Mouse (Mus musculus): Measurements from ENCODE around the gene H2-M10.2. TPM values are rescaled to one million over a fixed set of nuclear protein-coding genes. Genes with fewer than 3 reads are reported as not detected.

Gene H2-M10.2
- total RNA-seq (2023) = not detected

DNA sequence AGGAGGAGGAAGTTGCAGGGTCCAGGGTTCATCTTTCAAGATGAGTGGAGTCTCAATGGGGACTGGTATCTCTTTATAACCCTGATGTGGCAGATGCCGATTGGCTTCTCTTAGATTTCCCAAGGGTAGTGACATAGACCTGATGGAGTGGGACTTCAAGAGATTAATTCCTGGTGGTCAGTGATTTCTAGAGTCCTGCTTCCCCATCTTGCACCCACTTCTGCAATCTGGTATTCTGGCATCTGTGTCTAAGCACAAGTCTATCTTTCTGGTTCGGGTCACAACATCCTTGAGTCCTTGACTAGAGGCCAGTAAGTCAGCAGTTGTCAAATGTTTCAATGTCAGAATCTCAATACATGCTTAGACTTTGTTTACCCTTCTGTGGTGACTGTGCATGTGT, at the start of gene H2-M10.2:
H2-M10.2 (minus strand) TSS at position 101 of the 400 bp plus-strand sequence.

GRCm38 (mm10) chr17:36326055-36326454, 39.8 kb upstream of the H2-M10.2 start, which contains the start of gene H2-M10.1:
TSS of gene H2-M10.1 (minus strand) at chr17:36326155.

GRCm38 (mm10) chr17:36271586-36272256, 14.6 kb downstream of the H2-M10.2 start, which contains the start of gene Trim39:
TSS of gene Trim39 (minus strand) at chr17:36272247.

DNA sequence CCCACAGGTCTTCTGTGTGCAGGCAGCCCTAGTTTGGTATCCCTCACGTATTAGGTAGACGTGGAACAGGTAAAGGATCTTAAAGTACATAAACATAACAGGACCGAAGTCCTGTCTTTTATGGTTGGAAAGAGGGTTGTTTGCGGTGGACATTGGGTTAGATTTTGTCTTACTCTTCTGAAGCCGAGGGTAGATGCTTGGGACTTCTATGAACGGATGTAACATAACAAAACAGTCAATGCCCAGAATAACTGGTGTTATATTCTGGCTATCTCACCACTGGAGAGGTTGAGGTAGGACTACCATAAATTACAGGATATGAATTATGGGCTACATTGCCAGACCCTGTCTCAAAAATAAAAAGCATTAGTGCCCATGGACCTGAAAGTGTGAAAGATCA, 28.3 kb downstream of the H2-M10.2 start, which contains the start of gene Rpp21:
Rpp21 (minus strand) TSS at position 101 of the 400 bp plus-strand sequence.

Other genes starting within 250 kb of the H2-M10.2 start
- gene H2-T22, start 243.7 kb downstream of the H2-M10.2 start, total RNA-seq (2023) = 184 TPM
- 1.0 TPM for gene Gm6034, start 243.5 kb downstream of the H2-M10.2 start, total RNA-seq (2023)
- gene Gm11127, start 228.1 kb downstream of the H2-M10.2 start, total RNA-seq (2023) = 81.8 TPM
- gene Gm19684, start 164.8 kb downstream of the H2-M10.2 start, total RNA-seq (2023) = 9.5 TPM
- 17.0 TPM for gene Gm7030, start 157.1 kb downstream of the H2-M10.2 start, total RNA-seq (2023)
- 0.83 TPM for gene Gm8909, start 118.0 kb downstream of the H2-M10.2 start, total RNA-seq (2023)
- gene H2-T3, start 96.2 kb downstream of the H2-M10.2 start, total RNA-seq (2023) = 3.4 TPM
- gene Rpp21, start 28.4 kb downstream of the H2-M10.2 start, total RNA-seq (2023) = 63.3 TPM
- 79.2 TPM for gene Trim39, start 14.2 kb downstream of the H2-M10.2 start, total RNA-seq (2023)
- not detected for gene H2-M10.1, start 39.7 kb upstream of the H2-M10.2 start, total RNA-seq (2023)
- gene H2-M10.3, start 81.9 kb upstream of the H2-M10.2 start, total RNA-seq (2023) = not detected
- not detected for gene H2-M10.4, start 175.8 kb upstream of the H2-M10.2 start, total RNA-seq (2023)

All from CD8-positive naive resting alpha-beta T cell, adult 57 days (primary cell).